Mouse (Mus musculus): Measurements from ENCODE around the gene Uba52. TPM values are rescaled to one million over a fixed set of nuclear protein-coding genes. Genes with fewer than 3 reads are reported as not detected.

Uba52 gene
- polyA plus RNA-seq, 1 experiment = 589 TPM

DNA sequence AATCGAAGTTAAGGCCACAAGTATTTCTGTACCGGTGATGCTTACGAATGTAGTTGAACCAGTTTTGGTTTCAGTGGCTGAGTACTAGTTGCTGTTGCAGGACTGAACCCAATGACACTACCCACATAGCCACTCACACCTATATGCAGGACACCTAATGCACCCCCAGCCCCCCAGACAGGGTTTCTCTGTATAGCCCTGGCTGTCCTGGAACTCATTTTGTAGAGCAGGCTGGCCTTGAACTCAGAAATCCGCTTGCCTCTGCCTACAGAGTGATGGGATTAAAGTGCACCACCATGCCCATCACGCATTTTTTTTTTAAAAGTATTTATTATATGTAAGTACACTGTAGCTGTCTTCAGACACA lies 3.6 kb downstream of the Uba52 start:
- no peak for TF ChIP-seq CTCF (IDR thresholded peaks at IDR 0.05; ENCODE audit: borderline replicate concordance, insufficient read depth, low read length)
- TF ChIP-seq POLR2A (IDR thresholded peaks at IDR 0.05; ENCODE audit: low read depth, low read length) = no peak; the same call in 1 of the 2 replicates
- H3K4me1 ChIP-seq (ENCODE audit: control insufficient read depth, insufficient read depth, low read length) = peaks cover 8% of the 10 kb centered on the region; the same call in 1 of the 2 replicates
- no peak overlapping the region for H3K4me3 ChIP-seq (ENCODE audit: insufficient read depth, low read length)
- no peak overlapping the region for H3K27ac ChIP-seq (ENCODE audit: insufficient read depth, low read length)

DNA sequence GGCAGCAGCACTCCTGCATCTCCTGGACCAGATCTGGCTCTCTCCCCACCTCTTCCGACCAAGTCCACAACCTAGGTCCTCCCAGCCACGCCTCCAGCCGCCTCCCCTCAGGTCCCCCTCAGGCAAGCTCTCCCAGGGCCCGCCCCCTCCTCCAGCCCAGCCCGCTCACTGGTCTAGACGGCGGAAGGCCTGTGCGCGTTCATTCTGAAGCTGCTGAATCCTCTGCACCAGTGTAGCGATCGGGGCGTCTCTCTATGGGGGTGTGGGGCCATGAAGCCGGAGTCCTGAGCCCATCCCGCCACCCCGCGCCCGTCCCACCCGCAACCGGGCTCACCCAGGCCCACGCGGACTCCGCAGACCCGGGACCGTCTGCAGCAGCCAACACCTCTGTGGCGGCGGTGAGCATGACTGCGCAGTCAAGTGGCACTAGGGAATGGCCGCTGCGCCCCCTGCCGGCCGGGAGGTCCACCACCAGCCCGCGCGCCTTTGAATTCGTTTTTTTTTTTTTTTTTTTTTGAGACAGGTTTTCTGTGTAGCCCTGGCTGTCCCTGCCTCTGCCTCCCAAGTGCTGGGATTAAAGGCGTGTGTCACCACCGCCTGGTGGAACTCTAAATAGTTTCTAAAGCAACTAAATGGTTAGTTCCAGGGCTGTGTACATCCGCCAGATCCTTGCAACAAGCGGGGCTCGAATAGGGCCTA lies 4.1 kb downstream of the Uba52 start, which contains the start of gene Rex1bd:
Gene Rex1bd, minus strand, starts transcription at position 425 of the 699 bp plus-strand sequence.
- TF ChIP-seq POLR2A (IDR thresholded peaks at IDR 0.05; ENCODE audit: low read depth, low read length) = peak; percentile 68
- peak; percentile 70 for TF ChIP-seq CTCF (IDR thresholded peaks at IDR 0.05; ENCODE audit: borderline replicate concordance, insufficient read depth, low read length)
- H3K4me3 ChIP-seq (ENCODE audit: insufficient read depth, low read length) = peak within 1 kb of the TSS; percentile 56
- H3K27ac ChIP-seq (ENCODE audit: insufficient read depth, low read length) = peak within 1 kb of the TSS; percentile 45
- peaks cover 8% of the 10 kb centered on the region; the same call in 1 of the 2 replicates for H3K4me1 ChIP-seq (ENCODE audit: control insufficient read depth, insufficient read depth, low read length)

DNA sequence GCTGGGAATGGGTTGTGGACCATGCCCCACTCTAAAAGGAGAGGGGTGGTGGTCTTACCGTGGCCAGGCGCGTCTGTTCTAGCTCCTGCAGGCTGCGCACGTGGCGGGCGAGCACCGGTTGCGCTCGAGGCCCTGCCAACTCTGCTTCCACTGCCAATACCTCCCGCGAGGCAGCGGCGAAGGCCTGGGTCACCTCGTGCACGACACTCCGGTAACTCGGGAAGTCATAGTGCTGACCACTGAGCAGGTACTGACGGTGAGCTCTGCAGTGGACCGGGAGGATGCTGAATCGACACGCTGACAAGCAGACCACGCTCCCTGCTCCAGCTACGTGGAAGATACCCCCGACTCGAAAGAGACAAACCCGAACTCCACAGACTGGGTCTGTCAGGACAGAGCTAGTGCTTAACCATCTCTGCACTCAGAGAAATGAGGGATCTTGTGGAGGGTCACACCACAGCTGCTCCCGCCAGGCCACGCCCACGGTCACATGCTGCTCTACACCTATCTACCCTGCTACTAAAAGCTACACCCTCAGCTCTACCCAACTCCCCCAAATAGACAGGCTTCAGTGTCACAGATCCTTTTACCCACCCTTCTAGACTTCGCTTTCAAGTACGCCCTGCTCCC lies 4.8 kb downstream of the Uba52 start:
- TF ChIP-seq POLR2A (IDR thresholded peaks at IDR 0.05; ENCODE audit: low read depth, low read length) (no peak; the same call in 1 of the 2 replicates), CTCF (IDR thresholded peaks at IDR 0.05; ENCODE audit: borderline replicate concordance, insufficient read depth, low read length) (no peak)
- Histone ChIP-seq H3K4me3 (ENCODE audit: insufficient read depth, low read length) (peak overlapping the region; percentile 56), H3K4me1 (ENCODE audit: control insufficient read depth, insufficient read depth, low read length) (peaks cover 8% of the 10 kb centered on the region; the same call in 1 of the 2 replicates), H3K27ac (ENCODE audit: insufficient read depth, low read length) (peak overlapping the region; percentile 45)

DNA sequence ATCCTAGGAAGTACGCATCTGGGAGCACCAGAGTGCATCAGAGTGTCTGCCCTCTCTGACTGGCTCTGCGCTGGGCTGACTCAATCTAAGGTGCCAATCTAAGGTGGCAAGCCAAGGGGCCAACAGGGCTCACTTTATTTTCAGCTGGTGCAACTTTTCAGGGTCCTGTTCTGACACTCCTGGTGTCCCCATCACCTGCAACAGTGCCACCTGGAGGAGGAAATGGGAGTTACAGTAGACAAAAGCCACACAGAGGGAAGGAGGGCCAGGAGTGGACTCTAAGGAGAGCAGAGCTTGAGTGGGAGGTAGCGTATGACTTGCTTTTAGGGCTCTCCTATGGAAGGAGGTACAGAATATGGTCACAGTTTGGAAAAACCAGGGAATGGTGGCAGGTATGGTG lies 5.8 kb downstream of the Uba52 start:
- no peak overlapping the region for H3K4me3 ChIP-seq (ENCODE audit: insufficient read depth, low read length)
- H3K27ac ChIP-seq (ENCODE audit: insufficient read depth, low read length) = peak overlapping the region; percentile 45
- TF ChIP-seq POLR2A (IDR thresholded peaks at IDR 0.05; ENCODE audit: low read depth, low read length) = no peak
- peak; percentile 57; the same call in 1 of the 2 replicates for TF ChIP-seq CTCF (IDR thresholded peaks at IDR 0.05; ENCODE audit: borderline replicate concordance, insufficient read depth, low read length)
- H3K4me1 ChIP-seq (ENCODE audit: control insufficient read depth, insufficient read depth, low read length) = peaks cover 8% of the 10 kb centered on the region; the same call in 1 of the 2 replicates

DNA sequence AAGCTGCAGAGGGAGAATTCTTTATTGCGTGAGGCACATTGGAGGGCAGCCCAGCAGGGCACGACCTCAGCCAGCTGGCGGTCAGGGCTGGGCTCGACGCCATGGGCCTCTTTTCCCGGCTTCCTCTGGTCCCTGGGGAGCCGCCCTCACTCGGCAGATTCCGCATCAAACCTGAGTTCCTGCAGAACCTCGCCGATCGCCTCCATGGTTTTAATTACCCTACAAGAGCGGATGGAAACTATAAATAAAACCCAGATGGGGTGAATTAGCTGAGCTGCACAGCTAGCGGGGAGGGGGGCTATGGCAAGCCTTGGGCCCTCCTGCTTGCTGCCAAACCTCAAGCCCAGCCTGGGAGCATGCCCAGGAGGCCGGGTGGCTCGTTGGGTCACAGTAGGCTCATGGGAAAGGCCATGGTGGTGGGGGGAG lies 6.3 kb downstream of the Uba52 start:
- Histone ChIP-seq H3K4me1 (ENCODE audit: control insufficient read depth, insufficient read depth, low read length) (peaks cover 8% of the 10 kb centered on the region; the same call in 1 of the 2 replicates), H3K27ac (ENCODE audit: insufficient read depth, low read length) (peak overlapping the region; percentile 45), H3K4me3 (ENCODE audit: insufficient read depth, low read length) (no peak overlapping the region)
- no peak for TF ChIP-seq CTCF (IDR thresholded peaks at IDR 0.05; ENCODE audit: borderline replicate concordance, insufficient read depth, low read length)
- TF ChIP-seq POLR2A (IDR thresholded peaks at IDR 0.05; ENCODE audit: low read depth, low read length) = no peak

DNA sequence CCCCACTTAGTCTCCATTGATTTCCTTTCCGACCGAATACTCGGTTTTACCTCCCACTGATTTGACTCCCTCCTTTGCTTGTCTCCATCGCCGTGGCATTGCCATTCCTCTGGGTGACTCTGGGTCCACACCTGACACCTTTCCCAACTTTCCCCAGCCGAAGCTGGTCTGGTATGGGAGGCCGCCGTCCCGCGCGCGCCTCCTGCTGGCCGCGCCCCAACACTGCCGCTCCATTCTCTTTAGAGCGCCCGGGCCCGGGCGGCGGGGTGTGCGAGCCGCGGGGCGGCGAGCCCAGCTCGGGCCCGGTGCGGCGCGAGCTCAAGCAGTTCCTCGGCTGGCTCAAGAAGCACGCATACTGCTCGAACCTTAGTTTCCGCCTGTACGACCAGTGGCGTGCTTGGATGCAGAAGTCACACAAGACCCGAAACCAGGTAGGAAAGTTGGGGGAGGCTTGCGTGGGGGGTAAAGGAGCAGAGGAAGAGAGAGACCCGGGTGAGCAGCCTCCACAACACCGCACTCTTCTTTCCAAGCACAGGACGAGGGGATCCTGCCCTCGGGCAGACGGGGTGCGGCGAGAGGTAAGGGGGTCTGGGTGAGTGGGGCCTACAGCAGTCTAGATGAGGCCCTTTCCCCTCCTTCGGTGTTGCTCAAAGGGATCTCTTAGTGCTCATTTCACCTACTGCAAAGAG lies 7.4 kb downstream of the Uba52 start:
- peak overlapping the region; percentile 41; the same call in 1 of the 2 replicates for H3K27ac ChIP-seq (ENCODE audit: insufficient read depth, low read length)

DNA sequence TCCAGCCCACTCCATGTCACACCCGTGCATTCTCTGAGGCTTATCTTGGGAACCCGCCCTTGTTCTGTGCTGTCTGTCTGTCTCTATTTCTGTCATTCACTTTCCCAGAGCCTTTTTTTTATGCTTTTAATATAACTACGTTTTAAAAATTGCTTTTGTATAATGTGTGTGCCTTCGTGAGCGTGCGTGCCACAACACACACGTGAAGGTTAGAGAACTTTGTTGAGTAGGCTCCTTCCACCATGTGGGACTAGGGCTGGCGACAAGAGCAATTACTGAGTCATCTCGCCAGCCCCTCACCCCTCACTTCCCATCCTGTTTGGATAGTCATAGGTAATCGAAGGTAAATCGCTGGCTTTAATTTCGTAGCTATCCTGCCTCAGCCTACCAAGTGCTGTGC lies 8.1 kb downstream of the Uba52 start:
- TF ChIP-seq CTCF (IDR thresholded peaks at IDR 0.05; ENCODE audit: borderline replicate concordance, insufficient read depth, low read length) (no peak), POLR2A (IDR thresholded peaks at IDR 0.05; ENCODE audit: low read depth, low read length) (no peak)
- H3K4me3 ChIP-seq (ENCODE audit: insufficient read depth, low read length) = no peak overlapping the region
- no peak overlapping the region for H3K27ac ChIP-seq (ENCODE audit: insufficient read depth, low read length)
- peaks cover 8% of the 10 kb centered on the region; the same call in 1 of the 2 replicates for H3K4me1 ChIP-seq (ENCODE audit: control insufficient read depth, insufficient read depth, low read length)

More for the DNA sequence above, 7.4 kb downstream of the Uba52 start:
- Histone ChIP-seq H3K4me1 (ENCODE audit: control insufficient read depth, insufficient read depth, low read length) (peaks cover 8% of the 10 kb centered on the region; the same call in 1 of the 2 replicates), H3K4me3 (ENCODE audit: insufficient read depth, low read length) (no peak overlapping the region)
- TF ChIP-seq POLR2A (IDR thresholded peaks at IDR 0.05; ENCODE audit: low read depth, low read length) = no peak
- TF ChIP-seq CTCF (IDR thresholded peaks at IDR 0.05; ENCODE audit: borderline replicate concordance, insufficient read depth, low read length) = peak; percentile 57

DNA sequence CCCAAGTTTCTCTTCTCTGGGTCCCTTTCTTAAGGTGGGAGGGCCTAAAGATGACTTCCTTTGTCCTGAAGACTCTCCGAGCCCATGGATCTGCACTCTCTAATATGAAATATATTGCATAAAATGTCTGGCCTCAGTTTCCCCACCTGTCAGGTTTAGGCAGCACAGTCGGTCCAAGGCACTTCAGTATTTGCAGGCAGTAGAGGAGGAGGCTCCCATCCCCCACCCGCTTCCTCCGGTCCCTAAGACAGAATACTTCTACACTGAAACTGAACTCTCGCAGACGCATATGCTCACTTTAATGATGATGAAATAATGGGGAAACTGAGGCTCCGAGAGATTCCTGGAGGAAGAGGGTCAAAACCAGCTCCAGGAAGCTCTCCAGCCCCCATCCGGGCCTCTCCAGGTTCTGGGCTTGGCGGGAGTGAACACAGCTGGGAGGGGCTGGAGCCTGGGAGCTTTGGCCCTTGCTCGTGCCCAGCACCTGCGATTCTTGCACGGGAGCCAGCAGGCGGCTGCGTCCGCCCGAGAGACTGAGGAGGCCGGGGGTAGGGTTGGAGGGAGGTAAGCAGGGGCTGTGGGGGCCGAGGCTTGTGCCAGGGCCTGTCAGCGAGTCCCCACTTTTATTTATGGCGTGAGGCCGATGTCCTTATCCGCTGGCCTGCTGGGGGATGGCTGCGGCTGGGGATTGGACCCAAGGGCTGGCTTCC lies 8.6 kb downstream of the Uba52 start:
- H3K4me3 ChIP-seq (ENCODE audit: insufficient read depth, low read length) = no peak overlapping the region
- H3K27ac ChIP-seq (ENCODE audit: insufficient read depth, low read length) = no peak overlapping the region
- no peak for TF ChIP-seq POLR2A (IDR thresholded peaks at IDR 0.05; ENCODE audit: low read depth, low read length)
- no peak for TF ChIP-seq CTCF (IDR thresholded peaks at IDR 0.05; ENCODE audit: borderline replicate concordance, insufficient read depth, low read length)
- H3K4me1 ChIP-seq (ENCODE audit: control insufficient read depth, insufficient read depth, low read length) = peaks cover 8% of the 10 kb centered on the region; the same call in 1 of the 2 replicates
